Mouse (Mus musculus) embryonic facial prominence, embryonic 15.5 days (tissue): ENCODE data around the gene Pdzd2. TPM values are rescaled to one million over a fixed set of nuclear protein-coding genes. Genes with fewer than 3 reads are reported as not detected.

ENCODE experiments used
- ATAC-seq: fragments of 200-750 bp; cut with Nextera tagmentation; 2 replicates; pipeline ENCODE4 v1.8.0; 2017; ENCODE audit warnings: low read depth, moderate TSS enrichment; ENCODE audit not compliant: insufficient number of reproducible peaks, low FRiP score, low TSS enrichment
- H3K27ac ChIP-seq: fragments of 300-500 bp; sonication (generic); replicated peaks from 2 replicates; pipeline ENCODE4 v1.5.1; 2015; ENCODE audit warnings: mild to moderate bottlenecking, inconsistent platforms
- H3K27me3 ChIP-seq: fragments of 300-500 bp; sonication (generic); 2 replicates; pipeline ENCODE4 v1.6.1; 2015; ENCODE audit warnings: inconsistent platforms
- H3K36me3 ChIP-seq: fragments of 300-500 bp; sonication (generic); 2 replicates; pipeline ENCODE4 v1.6.1; 2015; ENCODE audit warnings: mild to moderate bottlenecking, inconsistent platforms
- H3K4me1 ChIP-seq: fragments of 300-500 bp; sonication (generic); 2 replicates; pipeline ENCODE4 v1.6.1; 2015; ENCODE audit warnings: inconsistent platforms
- H3K4me2 ChIP-seq: fragments of 300-500 bp; sonication (generic); replicated peaks from 2 replicates; pipeline ENCODE4 v1.6.1; 2015; ENCODE audit warnings: mild to moderate bottlenecking, inconsistent platforms
- H3K4me3 ChIP-seq: fragments of 300-500 bp; sonication (generic); replicated peaks from 2 replicates; pipeline ENCODE4 v1.5.1; 2015; ENCODE audit warnings: mild to moderate bottlenecking, inconsistent platforms
- H3K9ac ChIP-seq: fragments of 300-500 bp; sonication (generic); 2 replicates; pipeline ENCODE4 v1.6.1; 2015; ENCODE audit warnings: inconsistent platforms
- H3K9me3 ChIP-seq: fragments of 300-500 bp; sonication (generic); replicated peaks from 2 replicates; pipeline ENCODE4 v1.6.1; 2016; ENCODE audit warnings: inconsistent platforms
- WGBS: fragments of 180-500 bp; shearing (Covaris S2); methylation state at CpG from one replicate; pipeline ENCODE4 v1.1.7; 2015; 5-methylcytosine and 5-hydroxymethylcytosine counted together
- polyA plus RNA-seq: library from polyadenylated mRNA; unstranded; fragments of >200 nt; fragmentation: Nextera tagmentation; extraction: Ambion mirVana; gene quantifications from 2 replicates; pipeline ENCODE4 v1.2.1, GENCODE M21; 2015

Gene Pdzd2
- polyA plus RNA-seq, 1 experiment from 2014 or later = 43.7 TPM

DNA sequence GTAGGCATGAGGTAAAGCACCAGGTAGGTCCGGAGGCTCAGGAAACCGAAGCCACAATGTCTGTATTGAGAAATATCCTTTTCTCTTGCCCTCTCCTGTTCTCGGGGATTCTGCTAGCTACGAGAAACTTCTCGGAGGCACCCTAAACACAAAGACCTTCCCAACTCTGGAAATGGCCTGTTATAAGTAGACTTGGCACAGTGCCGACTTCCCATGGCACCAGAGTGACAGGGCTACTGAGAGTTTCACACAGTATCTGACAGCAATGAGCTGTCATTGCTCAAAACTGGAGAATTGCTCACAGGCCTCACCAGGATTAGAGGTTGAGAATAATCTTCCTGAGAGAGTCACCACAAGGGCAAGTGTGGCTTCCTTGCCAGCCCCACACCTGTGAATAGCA, 21.0 kb upstream of the Pdzd2 start:
- 81% methylated on average over 6 of the region's 6 CpGs for WGBS
- Histone ChIP-seq H3K27ac (no peak overlapping the region), H3K4me2 (no peak overlapping the region), H3K4me1 (peaks cover 3% of the 10 kb centered on the region; the same call in 1 of the 2 replicates), H3K9me3 (no peaks in the 10 kb centered on the region), H3K36me3 (no peaks in the 10 kb centered on the region), H3K27me3 (no peaks in the 10 kb centered on the region), H3K4me3 (no peak overlapping the region), H3K9ac (no peak overlapping the region)
- ATAC-seq = no peak

DNA sequence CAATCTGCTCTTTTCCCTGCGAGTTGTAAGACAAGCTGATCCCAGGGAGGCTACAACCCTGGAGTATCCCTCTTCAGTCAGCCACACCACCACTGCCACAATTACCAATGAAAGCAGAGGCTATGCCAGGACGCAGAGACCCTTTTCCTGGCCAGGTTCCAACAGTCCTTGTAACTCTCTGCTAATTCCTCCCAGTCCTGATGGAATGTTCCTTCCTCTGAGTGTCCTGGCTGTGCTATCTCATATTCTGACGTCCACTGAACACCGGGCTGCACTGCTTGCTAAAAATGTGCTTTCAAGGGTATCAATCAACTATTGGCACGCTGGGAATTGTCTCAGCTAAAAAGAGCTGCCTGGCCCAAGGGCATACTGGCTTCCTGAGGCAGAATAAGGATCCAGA, 18.7 kb upstream of the Pdzd2 start:
- H3K27ac ChIP-seq = no peak overlapping the region
- H3K36me3 ChIP-seq = no peaks in the 10 kb centered on the region
- H3K4me2 ChIP-seq = no peak overlapping the region
- no peaks in the 10 kb centered on the region for H3K9me3 ChIP-seq
- H3K9ac ChIP-seq = no peak overlapping the region
- ATAC-seq = no peak
- H3K27me3 ChIP-seq = no peaks in the 10 kb centered on the region
- WGBS = 32% methylated on average over 5 of the region's 5 CpGs
- peaks cover 3% of the 10 kb centered on the region; the same call in 1 of the 2 replicates for H3K4me1 ChIP-seq
- no peak overlapping the region for H3K4me3 ChIP-seq

DNA sequence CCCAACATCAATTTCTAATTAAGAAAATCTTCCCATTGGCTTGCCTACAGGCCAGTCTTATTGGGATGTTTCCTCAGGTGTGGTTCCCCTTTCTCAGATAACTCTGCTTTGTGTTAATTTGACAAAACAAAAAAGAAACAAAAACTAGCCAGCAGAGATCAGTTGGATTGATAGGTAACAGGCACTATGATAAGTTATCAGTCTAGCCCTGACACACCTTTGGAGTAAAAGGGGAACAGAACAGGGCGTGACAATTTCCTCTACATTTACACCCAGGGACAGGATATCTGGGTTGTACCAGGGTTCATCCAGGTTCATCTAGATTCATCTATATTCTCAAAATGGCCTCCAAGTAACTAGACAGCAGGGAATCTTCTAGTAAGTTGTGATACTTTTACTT, 18.0 kb upstream of the Pdzd2 start:
- H3K27me3 ChIP-seq = no peaks in the 10 kb centered on the region
- peaks cover 3% of the 10 kb centered on the region; the same call in 1 of the 2 replicates for H3K4me1 ChIP-seq
- H3K4me3 ChIP-seq = no peak overlapping the region
- no peaks in the 10 kb centered on the region for H3K36me3 ChIP-seq
- 87% methylated on average over 1 of the region's 1 CpGs for WGBS
- H3K9ac ChIP-seq = no peak overlapping the region
- no peaks in the 10 kb centered on the region for H3K9me3 ChIP-seq
- no peak for ATAC-seq
- no peak overlapping the region for H3K27ac ChIP-seq
- H3K4me2 ChIP-seq = no peak overlapping the region

DNA sequence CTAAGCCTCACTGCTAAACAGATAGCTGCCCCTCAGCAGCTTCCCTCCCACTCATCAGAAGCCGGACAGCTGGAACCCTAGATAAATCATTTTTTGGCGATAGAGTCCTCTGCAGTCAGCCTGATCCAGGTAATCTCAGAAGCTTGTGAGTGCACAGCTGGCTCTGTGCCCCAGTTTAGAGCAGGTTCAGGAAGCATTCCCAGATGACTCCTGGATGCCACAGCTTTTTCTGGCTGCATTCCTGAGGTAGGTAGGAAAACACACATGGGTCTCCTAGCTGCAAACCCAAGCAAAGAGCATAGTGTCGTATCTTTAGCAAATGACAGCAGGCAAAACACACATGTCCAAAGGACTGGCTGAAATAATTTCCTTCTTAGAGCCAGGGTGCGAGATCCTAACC, 13.5 kb upstream of the Pdzd2 start:
- Histone ChIP-seq H3K36me3 (no peaks in the 10 kb centered on the region), H3K4me1 (no peaks in the 10 kb centered on the region), H3K4me3 (no peak overlapping the region), H3K9ac (no peak overlapping the region), H3K27ac (no peak overlapping the region), H3K4me2 (no peak overlapping the region), H3K9me3 (no peaks in the 10 kb centered on the region), H3K27me3 (no peaks in the 10 kb centered on the region)
- ATAC-seq = no peak
- WGBS = 42% methylated on average over 4 of the region's 4 CpGs

DNA sequence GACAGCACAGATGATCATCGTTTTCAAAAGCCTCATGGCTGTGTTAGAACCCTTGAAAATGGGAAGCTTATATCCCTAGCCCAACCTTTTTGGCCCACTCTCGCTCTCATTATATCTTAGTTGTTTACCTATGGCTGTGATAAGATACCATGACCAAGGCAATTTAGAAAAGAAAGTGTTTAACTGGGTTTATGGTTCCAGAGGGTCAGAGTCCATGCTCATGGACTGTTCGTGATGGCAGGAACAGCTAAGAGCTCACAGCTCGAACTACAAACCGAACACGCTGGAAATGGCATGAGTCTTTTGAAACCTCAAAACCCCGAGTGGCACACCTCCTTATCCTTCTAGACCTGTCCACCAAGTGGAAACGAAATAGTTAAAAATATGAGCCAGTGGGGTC, 11.2 kb upstream of the Pdzd2 start:
- 88% methylated on average over 8 of the region's 8 CpGs for WGBS

DNA sequence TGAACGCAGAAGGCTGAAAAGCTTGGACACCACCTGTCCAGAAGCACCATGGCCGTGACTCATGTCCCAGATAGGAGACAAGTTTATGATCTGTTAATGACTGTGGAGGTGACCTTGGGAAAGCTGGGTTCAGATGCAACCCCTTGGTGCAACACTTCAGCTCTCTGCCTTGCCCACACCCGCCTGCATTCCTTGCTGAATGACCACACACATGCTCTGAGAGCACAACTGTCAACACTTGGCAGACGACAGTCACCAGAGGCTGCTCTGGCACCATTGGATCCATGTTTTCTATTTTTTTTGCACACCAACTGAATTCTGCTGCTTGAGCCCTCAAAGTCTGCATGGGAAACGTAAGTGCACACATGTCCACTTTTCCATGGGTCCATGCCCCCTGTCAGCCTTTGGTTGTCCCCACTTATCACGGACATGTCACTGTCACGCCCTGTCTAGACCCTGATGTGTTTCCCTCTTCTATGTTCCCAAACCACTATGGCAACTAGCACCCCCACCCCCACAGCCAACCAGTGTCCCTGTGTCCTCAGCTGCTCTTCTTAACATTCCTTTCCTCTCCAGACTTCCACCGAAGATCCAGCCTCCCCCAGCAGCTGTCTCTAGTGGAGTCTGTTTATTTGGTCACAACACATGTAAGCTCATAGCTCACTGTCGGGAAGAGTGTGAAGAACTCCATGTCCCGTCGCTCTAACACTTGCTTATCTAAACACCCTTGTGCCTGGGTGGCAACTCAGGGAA, 10.0 kb upstream of the Pdzd2 start:
- Histone ChIP-seq H3K9me3 (no peaks in the 10 kb centered on the region), H3K4me3 (no peak overlapping the region), H3K4me1 (no peaks in the 10 kb centered on the region), H3K4me2 (no peak overlapping the region), H3K36me3 (no peaks in the 10 kb centered on the region), H3K9ac (no peak overlapping the region), H3K27ac (no peak overlapping the region), H3K27me3 (no peaks in the 10 kb centered on the region)
- 62% methylated on average over 11 of the region's 11 CpGs for WGBS
- ATAC-seq = peak; percentile 47; the same call in 1 of the 2 replicates

More for the DNA sequence above, 11.2 kb upstream of the Pdzd2 start:
- H3K27ac ChIP-seq = no peak overlapping the region
- H3K4me1 ChIP-seq = no peaks in the 10 kb centered on the region
- no peaks in the 10 kb centered on the region for H3K9me3 ChIP-seq
- no peak for ATAC-seq
- H3K9ac ChIP-seq = no peak overlapping the region
- H3K4me3 ChIP-seq = no peak overlapping the region
- no peak overlapping the region for H3K4me2 ChIP-seq
- no peaks in the 10 kb centered on the region for H3K36me3 ChIP-seq
- no peaks in the 10 kb centered on the region for H3K27me3 ChIP-seq

DNA sequence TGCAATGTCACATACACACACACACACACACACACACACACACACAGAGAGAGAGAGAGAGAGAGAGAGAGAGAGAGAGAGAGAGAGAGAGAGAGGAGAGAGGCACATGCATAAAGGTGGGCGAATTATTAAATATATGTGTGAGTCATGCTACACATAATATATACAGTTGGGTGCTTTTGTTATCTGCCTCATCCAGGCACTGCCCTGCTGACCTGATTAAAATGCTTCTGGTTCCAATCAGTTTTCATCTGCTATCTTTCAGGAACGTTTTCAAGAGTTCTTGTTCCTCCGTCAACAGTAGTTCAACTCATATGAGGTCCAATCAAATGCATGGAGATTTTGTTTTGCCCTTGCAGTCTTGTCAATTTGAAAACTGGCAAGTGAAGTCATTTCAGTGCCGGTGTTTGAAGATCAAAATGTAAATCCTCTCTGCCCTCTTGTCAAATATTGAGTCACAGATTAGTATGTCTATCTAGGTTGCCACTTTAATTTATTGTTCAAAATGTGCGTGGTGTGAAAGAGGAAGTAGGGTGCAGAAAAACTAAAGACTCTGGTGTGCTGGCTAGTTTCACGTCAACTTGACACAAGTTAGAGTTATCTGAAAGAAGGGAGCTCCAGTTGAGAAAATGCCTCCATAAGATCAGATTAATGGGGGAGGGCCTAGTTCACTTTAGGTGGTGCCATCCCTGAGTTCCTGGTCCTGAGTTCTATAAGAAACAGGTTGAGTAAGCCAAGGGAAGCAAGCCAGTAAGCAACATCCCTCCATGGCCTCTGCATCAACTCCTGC, 2.6 kb upstream of the Pdzd2 start:
- Histone ChIP-seq H3K9me3 (no peaks in the 10 kb centered on the region), H3K36me3 (no peaks in the 10 kb centered on the region), H3K4me1 (peaks cover 20% of the 10 kb centered on the region), H3K9ac (no peak overlapping the region), H3K27me3 (peaks cover 11% of the 10 kb centered on the region), H3K4me3 (no peak overlapping the region), H3K4me2 (no peak overlapping the region), H3K27ac (no peak overlapping the region)
- ATAC-seq = no peak
- 80% methylated on average over 6 of the region's 6 CpGs for WGBS

DNA sequence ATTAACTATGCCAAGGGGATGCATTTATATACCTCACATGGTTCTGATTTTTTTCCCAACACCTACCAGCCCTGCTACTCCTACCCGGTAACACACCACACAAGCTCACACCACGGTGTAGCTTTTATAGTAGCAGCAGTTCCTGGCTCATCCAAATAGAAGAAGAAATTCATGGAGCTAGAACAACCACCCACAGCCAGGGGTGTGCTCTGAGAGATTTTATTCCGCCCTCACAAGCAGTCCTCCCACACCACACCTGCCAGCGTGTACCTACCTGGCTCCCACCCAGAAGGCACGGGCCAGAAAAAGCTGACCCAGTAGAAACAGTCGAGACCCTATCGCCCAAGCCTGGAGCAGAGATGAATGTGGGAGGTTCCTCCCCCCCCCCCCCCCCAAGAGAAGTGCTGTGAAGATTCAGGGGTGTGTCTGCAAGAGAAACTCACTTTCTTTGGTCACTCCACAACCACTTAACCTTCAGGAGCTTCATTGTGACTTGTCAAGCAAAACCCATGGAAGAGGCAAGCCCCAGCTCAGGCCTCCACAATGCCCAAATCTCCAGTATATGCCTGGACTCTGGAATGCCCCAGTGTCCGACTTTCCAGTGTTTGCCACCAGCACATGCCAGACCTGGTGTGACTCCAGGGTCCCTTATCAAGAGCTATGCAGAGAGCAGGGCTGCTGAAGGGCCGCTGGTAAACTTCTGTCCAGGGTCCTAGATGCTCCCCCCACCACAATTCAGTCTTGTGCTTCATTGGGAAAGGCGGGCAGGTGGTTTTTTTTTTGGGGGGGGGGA, 1.2 kb downstream of the Pdzd2 start:
- peak overlapping the region; percentile 67 for H3K4me3 ChIP-seq
- peaks cover 20% of the 10 kb centered on the region for H3K4me1 ChIP-seq
- no peak overlapping the region for H3K9ac ChIP-seq
- 43% methylated on average over 10 of the region's 10 CpGs for WGBS
- no peak overlapping the region for H3K27ac ChIP-seq
- H3K36me3 ChIP-seq = no peaks in the 10 kb centered on the region
- no peaks in the 10 kb centered on the region for H3K9me3 ChIP-seq
- H3K4me2 ChIP-seq = peak overlapping the region; percentile 85
- no peak for ATAC-seq
- peaks cover 11% of the 10 kb centered on the region for H3K27me3 ChIP-seq

DNA sequence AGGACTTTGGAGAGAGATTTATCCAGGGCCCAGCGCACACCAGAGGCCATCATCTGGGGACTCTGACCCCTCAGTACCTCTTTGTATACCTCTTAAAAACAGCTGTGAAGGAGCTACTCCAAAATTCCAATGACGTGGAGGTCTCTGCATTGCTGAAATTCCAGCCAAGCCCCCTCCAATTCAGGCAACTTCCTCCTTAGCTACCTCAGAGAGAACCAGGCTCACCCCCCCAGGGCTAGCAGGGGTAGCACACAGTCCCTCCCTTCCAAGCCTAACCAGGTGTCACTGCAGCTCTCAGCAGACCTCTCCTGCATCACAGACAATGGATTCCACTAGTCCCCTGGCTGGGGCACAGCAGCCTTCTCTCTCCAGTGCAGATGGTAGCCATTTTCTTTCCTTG, 4.5 kb downstream of the Pdzd2 start:
- no peak for ATAC-seq
- Histone ChIP-seq H3K27me3 (no peaks in the 10 kb centered on the region; the same call in 1 of the 2 replicates), H3K36me3 (no peaks in the 10 kb centered on the region), H3K9ac (no peak overlapping the region), H3K4me3 (no peak overlapping the region), H3K27ac (no peak overlapping the region), H3K9me3 (no peaks in the 10 kb centered on the region), H3K4me1 (peaks cover 18% of the 10 kb centered on the region), H3K4me2 (no peak overlapping the region)
- WGBS = 37% methylated on average over 2 of the region's 2 CpGs

DNA sequence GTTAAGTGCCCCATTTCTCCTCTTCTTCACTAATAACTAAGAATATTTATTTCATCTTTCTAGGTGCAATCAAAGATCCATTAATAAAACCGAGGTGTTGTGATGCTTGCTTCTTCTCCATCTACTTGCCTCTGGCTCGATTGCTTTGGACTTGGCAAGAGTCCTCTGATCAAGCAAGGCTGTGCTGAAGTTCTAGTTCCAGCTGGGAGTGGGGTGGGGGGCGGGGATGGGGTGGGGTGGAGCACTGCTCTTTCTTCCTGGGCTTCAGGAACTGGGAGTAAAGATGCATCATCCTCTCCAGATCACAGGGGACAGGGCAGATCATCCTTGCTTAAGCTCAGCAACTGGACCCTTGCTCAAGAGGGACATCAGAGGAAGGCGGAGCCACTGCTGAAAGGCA, 5.5 kb downstream of the Pdzd2 start:
- H3K27me3 ChIP-seq = no peaks in the 10 kb centered on the region; the same call in 1 of the 2 replicates
- WGBS = 65% methylated on average over 4 of the region's 4 CpGs
- H3K4me3 ChIP-seq = no peak overlapping the region
- no peaks in the 10 kb centered on the region for H3K36me3 ChIP-seq
- no peak overlapping the region for H3K27ac ChIP-seq
- no peaks in the 10 kb centered on the region for H3K9me3 ChIP-seq
- H3K4me1 ChIP-seq = peaks cover 13% of the 10 kb centered on the region
- no peak overlapping the region for H3K4me2 ChIP-seq
- H3K9ac ChIP-seq = no peak overlapping the region
- no peak for ATAC-seq

DNA sequence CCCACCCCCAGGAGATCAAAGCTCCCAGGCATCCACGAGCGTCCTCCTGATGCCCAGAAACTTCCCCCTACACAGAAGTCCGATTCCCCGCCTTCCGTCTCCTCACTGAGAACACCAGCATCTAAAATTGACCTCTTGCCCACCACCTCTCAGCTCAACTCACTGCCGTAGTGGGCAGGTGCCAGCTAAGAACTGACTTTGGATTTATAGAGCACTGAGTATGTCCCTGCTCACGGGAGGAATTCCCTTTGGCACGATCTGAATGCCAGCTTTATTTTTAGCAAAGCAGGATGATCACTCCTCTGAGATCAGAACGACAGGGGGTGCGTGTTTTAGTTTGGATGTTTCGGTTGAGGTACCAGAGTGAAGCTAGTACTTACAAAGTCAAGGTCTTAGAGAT, 7.1 kb downstream of the Pdzd2 start:
- no peaks in the 10 kb centered on the region for H3K9me3 ChIP-seq
- H3K4me1 ChIP-seq = no peaks in the 10 kb centered on the region
- no peak overlapping the region for H3K4me3 ChIP-seq
- no peak overlapping the region for H3K27ac ChIP-seq
- no peak overlapping the region for H3K9ac ChIP-seq
- 73% methylated on average over 11 of the region's 11 CpGs for WGBS
- H3K36me3 ChIP-seq = no peaks in the 10 kb centered on the region
- no peaks in the 10 kb centered on the region for H3K27me3 ChIP-seq
- no peak for ATAC-seq
- H3K4me2 ChIP-seq = no peak overlapping the region
